8 mouse cellular contexts compared by ENCODE assay signal in the genomic region with DNA sequence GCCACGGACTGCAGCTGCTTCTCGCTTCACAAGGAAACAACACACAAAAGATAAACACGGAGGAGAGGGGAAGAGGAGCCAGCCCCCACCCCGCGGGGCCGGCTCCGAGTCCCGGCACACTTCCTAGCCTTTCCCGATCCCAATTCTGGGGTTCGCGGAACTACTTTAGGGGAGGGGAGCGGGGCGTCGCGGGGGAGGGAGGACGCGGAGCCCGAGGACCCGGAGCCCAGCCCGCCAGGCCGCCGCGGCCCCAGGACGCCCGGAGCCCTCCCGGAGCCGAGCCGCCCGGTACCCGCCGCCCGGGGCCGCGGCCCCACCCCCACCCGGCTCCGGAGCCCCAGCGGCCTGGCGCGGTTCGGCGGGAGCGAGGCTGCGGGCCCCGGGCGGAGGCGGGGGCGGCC.
DNase-seq lines count a peak whose midpoint lies in the region; ATAC-seq and TF ChIP-seq lines count a peak whose summit lies in the region.

No protein-coding gene starts in this region.

- no peak for DNase-seq in Patski (ENCODE audit: low read depth, low spot score)
- peak; percentile 71 to 75 for DNase-seq in cerebellum, postnatal 10 days
- peak; percentile 32 to 36 for DNase-seq in gastrocnemius, adult 8-10 months (ENCODE audit: low spot score in 2 of 2)
- no peak for DNase-seq in hindbrain, postnatal 0 days (ENCODE audit: low spot score)
- DNase-seq in left cerebral cortex, postnatal 36 days (ENCODE audit: low spot score in 2 of 2), result peak; percentile 54
- DNase-seq in right cerebral cortex, postnatal 25 days, result peak; percentile 54
- DNase-seq in Muller cell, postnatal 12 days (ENCODE audit: inconsistent ontology term), result no peak

- WGBS in hindbrain, postnatal 0 days, result 1% methylated on average over 35 of the region's 47 CpGs

- H3K27me3 ChIP-seq in Patski, result no peaks in the 10 kb centered on the region
- H3K27me3 ChIP-seq in hindbrain, postnatal 0 days (ENCODE audit: insufficient read depth, low read length), result no peaks in the 10 kb centered on the region

- H3K36me3 ChIP-seq in hindbrain, postnatal 0 days (ENCODE audit: insufficient read depth, low read length), result no peaks in the 10 kb centered on the region

- in situ Hi-C loops in Patski (cut with MboI; ENCODE audit: low pct_unique_long_range_greater_than_20kb), result loop anchor here (5.0 kb wide), 1 partner anchor 43 kb away; no protein-coding TSS in a partner anchor

- ATAC-seq in Patski, result peak; percentile 65
- peak; percentile 84 for ATAC-seq in hindbrain, postnatal 0 days
- ATAC-seq in megakaryocyte progenitor cell, adult 5-6 weeks (replicated peaks; ENCODE audit: poor library complexity), result peak; percentile 32

- intact Hi-C loops in left cerebral cortex, postnatal 36 days (cut with DNase I), result loop anchor here (5.0 to 10.0 kb wide), 2 partner anchors 83 to 90 kb away; partner anchors contain the start of genes Baz2b and March7

- H3K9ac ChIP-seq in hindbrain, postnatal 0 days (replicated peaks; ENCODE audit: low read length), result peak overlapping the region; percentile 98

- peak overlapping the region; percentile 65 for H3K4me2 ChIP-seq in hindbrain, postnatal 0 days (ENCODE audit: low read depth, low read length)

- CTCF ChIA-PET in Patski (lab: Charles Lee), result no interaction called here

- POLR2A ChIA-PET in Patski (lab: Charles Lee), result no interaction called here

- H3K9me3 ChIP-seq in hindbrain, postnatal 0 days (ENCODE audit: low read length), result no peaks in the 10 kb centered on the region

- peak overlapping the region; percentile 98 for H3K27ac ChIP-seq in hindbrain, postnatal 0 days

- peak overlapping the region; percentile 75 for H3K4me3 ChIP-seq in hindbrain, postnatal 0 days (ENCODE audit: low read length)

- peaks cover 7% of the 10 kb centered on the region; the same call in 1 of the 2 replicates for H3K4me1 ChIP-seq in hindbrain, postnatal 0 days (ENCODE audit: insufficient read depth, low read length)

- no peak for TF ChIP-seq CTCF in Patski (IDR thresholded peaks at IDR 0.05)
- no peak for TF ChIP-seq CTCF in hindbrain, postnatal 0 days (IDR thresholded peaks at IDR 0.05; ENCODE audit: low read depth)

Comparison
In these comparisons a context has a peak if more than half of its experiments do, and no peak if none do; other contexts are left out.
1. ATAC-seq: peak in every context shown above with its lines; median percentile 84 in hindbrain, postnatal 0 days; 65 in Patski; 32 in megakaryocyte progenitor cell, adult 5-6 weeks.
2. DNase-seq: peak in cerebellum, postnatal 10 days (2 of 2), gastrocnemius, adult 8-10 months (2 of 2), left cerebral cortex, postnatal 36 days (2 of 2) and right cerebral cortex, postnatal 25 days (single experiment); none in Patski (single experiment), hindbrain, postnatal 0 days (single experiment) and Muller cell, postnatal 12 days (single experiment).